Mouse (Mus musculus) stomach, postnatal 0 days (tissue): ENCODE data around the gene Kif28. TPM values are rescaled to one million over a fixed set of nuclear protein-coding genes. Genes with fewer than 3 reads are reported as not detected.

ENCODE experiments used
- ATAC-seq: fragments of 200-750 bp; cut with Nextera tagmentation; 2 replicates; pipeline ENCODE4 v1.8.0; 2017; ENCODE audit not compliant: low FRiP score, low TSS enrichment
- DNase-seq: peaks from one replicate; pipeline ENCODE4 v3.0.0-alpha.2; 2016; ENCODE audit warnings: low spot score
- H3K27ac ChIP-seq: fragments of 300-500 bp; sonication (generic); replicated peaks from 2 replicates; pipeline ENCODE4 v1.5.1; 2014; ENCODE audit warnings: mild to moderate bottlenecking, control low read depth
- H3K27me3 ChIP-seq: fragments of 300-500 bp; sonication (generic); 2 replicates; pipeline ENCODE4 v1.6.1; 2014; ENCODE audit warnings: low read length; ENCODE audit not compliant: control insufficient read depth, insufficient read depth
- H3K36me3 ChIP-seq: fragments of 300-500 bp; sonication (generic); 2 replicates; pipeline ENCODE4 v1.6.1; 2014; ENCODE audit warnings: low read length, mixed read lengths; ENCODE audit not compliant: control insufficient read depth, insufficient read depth
- H3K4me1 ChIP-seq: fragments of 300-500 bp; sonication (generic); replicated peaks from 2 replicates; pipeline ENCODE4 v1.6.1; 2014; ENCODE audit warnings: antibody characterized with exemption; ENCODE audit not compliant: control insufficient read depth, insufficient read depth
- H3K4me2 ChIP-seq: fragments of 300-500 bp; sonication (generic); replicated peaks from 2 replicates; pipeline ENCODE4 v1.6.1; 2014; ENCODE audit warnings: low read depth, mild to moderate bottlenecking, control low read depth, moderate library complexity
- H3K4me3 ChIP-seq: fragments of 300-500 bp; sonication (generic); 2 replicates; pipeline ENCODE4 v1.5.1; 2014; ENCODE audit warnings: low read depth, low read length, control low read depth
- H3K9ac ChIP-seq: fragments of 300-500 bp; sonication (generic); 2 replicates; pipeline ENCODE4 v1.6.1; 2014; ENCODE audit warnings: mild to moderate bottlenecking, low read length, control low read depth, mixed read lengths
- H3K9me3 ChIP-seq: fragments of 300-500 bp; sonication (generic); 2 replicates; pipeline ENCODE4 v1.6.1; 2016; ENCODE audit warnings: low read length; ENCODE audit not compliant: control insufficient read depth
- CTCF ChIP-seq: IDR thresholded peaks from 2 replicates; pipeline ENCODE4 v1.5.1; 2016; ENCODE audit warnings: antibody characterized with exemption, low read depth, mild to moderate bottlenecking, moderate library complexity
- EP300 ChIP-seq: optimal IDR thresholded peaks from 2 replicates; pipeline ENCODE3; 2016; ENCODE audit warnings: antibody characterized with exemption
- WGBS: fragments of 180-500 bp; shearing (Covaris S2); extraction: QIAGEN DNeasy Blood & Tissue Kit; methylation state at CpG from one replicate; pipeline ENCODE4 v1.1.7; 2014; 5-methylcytosine and 5-hydroxymethylcytosine counted together
- polyA plus RNA-seq: library from polyadenylated mRNA; unstranded; fragments of >200 nt; fragmentation: Nextera tagmentation; extraction: Ambion mirVana; gene quantifications from 2 replicates; pipeline ENCODE4 v1.2.1, GENCODE M21; 2015

Gene Kif28
- polyA plus RNA-seq, 1 experiment from 2014 or later = not detected

DNA sequence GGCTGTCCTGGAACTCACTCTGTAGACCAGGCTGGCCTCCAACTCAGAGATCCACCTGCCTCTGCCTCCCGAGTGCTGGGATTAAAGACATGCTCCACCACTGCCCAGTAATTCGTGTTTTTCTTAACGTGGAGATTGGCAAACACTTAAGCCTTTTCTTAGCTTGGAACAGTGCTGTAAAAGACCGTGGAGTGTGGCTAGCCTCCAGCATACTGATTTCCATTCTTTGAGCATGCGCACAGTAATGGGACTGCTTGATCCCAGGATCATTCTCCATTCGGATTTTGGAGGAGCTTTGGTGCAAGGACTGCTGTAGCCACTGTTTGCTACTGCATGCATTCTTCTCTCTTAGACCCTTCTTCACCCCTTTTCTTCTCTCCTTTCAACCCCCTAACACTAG, 55.6 kb downstream of the Kif28 start:
- H3K9me3 ChIP-seq = no peaks in the 10 kb centered on the region
- H3K27ac ChIP-seq = no peak overlapping the region
- no peak overlapping the region for H3K4me3 ChIP-seq
- ATAC-seq (no peak), DNase-seq (no peak)
- TF ChIP-seq CTCF (no peak), EP300 (no peak)
- H3K27me3 ChIP-seq = no peaks in the 10 kb centered on the region
- H3K36me3 ChIP-seq = peaks cover 6% of the 10 kb centered on the region; the same call in 1 of the 2 replicates
- 71% methylated on average over 6 of the region's 6 CpGs for WGBS
- H3K4me1 ChIP-seq = no peaks in the 10 kb centered on the region
- no peak overlapping the region for H3K4me2 ChIP-seq
- no peak overlapping the region for H3K9ac ChIP-seq

DNA sequence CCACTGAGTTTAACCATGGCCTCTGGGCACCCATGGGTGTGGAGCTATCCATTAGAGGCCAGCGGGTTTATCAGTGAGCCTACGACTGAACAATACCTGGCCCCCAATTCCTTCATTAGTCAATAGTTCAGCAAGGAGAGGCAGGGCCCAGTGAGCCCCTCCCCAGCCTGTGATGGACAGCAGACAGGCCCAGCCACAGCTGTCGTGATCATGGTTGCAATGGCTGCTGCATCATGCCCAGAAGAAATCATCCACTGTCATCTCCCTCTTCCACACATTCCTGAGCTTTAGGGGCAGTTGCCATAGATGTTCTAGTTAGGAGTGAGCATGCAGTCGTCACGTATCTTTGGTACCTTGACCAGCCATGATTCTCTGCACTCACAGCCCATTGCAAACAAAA, 56.2 kb downstream of the Kif28 start:
- H3K27ac ChIP-seq = no peak overlapping the region
- H3K27me3 ChIP-seq = no peaks in the 10 kb centered on the region
- no peak for ATAC-seq
- H3K4me1 ChIP-seq = no peaks in the 10 kb centered on the region
- peaks cover 6% of the 10 kb centered on the region; the same call in 1 of the 2 replicates for H3K36me3 ChIP-seq
- DNase-seq = no peak
- H3K9me3 ChIP-seq = no peaks in the 10 kb centered on the region
- H3K9ac ChIP-seq = no peak overlapping the region
- no peak overlapping the region for H3K4me3 ChIP-seq
- H3K4me2 ChIP-seq = no peak overlapping the region
- 69% methylated on average over 5 of the region's 5 CpGs for WGBS
- TF ChIP-seq CTCF (no peak), EP300 (no peak)

DNA sequence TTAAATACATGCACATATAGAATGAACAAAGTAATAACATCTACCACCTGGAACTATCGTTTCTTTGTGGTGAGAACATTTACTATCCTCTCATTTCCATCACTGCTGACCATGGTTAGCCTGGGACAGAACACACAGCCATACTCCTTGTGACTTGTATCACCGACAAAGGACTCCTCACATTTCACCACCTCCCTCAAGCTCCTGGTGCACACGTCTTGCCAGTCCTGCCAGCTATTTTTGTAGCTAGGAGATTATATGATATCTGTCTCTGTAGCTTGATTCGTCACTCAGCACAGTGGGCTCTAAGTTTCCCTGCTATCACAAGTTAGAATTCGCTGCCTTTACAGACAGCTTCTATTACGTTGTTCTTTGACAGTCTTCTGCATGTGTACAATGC, 56.7 kb downstream of the Kif28 start:
- Histone ChIP-seq H3K4me3 (no peak overlapping the region), H3K9me3 (no peaks in the 10 kb centered on the region), H3K9ac (no peak overlapping the region), H3K36me3 (peaks cover 6% of the 10 kb centered on the region; the same call in 1 of the 2 replicates), H3K4me2 (no peak overlapping the region), H3K27me3 (no peaks in the 10 kb centered on the region), H3K4me1 (no peaks in the 10 kb centered on the region), H3K27ac (no peak overlapping the region)
- WGBS = 83% methylated on average over 6 of the region's 6 CpGs
- TF ChIP-seq EP300 = no peak
- TF ChIP-seq CTCF = no peak
- DNase-seq (no peak), ATAC-seq (no peak)

DNA sequence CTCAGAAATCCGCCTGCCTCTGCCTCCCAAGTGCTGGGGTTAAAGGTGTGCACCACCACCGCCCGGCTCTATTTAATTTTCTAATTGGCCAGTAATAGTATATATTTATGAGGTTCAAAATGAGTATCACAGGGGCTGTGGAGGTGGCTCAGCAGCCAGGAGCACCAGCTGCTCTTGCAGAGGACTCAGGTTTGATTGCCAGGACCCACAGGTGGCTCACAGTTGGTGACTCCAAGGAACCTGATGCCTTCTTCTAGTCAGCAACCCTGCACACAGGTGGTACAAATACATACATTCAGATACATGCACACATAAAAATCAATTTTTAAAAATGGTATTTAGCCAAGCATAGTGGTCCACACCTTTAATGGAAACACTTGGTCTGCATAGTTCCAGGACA, 57.1 kb downstream of the Kif28 start:
- Histone ChIP-seq H3K4me3 (no peak overlapping the region), H3K27me3 (no peaks in the 10 kb centered on the region), H3K9me3 (no peaks in the 10 kb centered on the region), H3K4me1 (no peaks in the 10 kb centered on the region), H3K27ac (no peak overlapping the region), H3K36me3 (peaks cover 6% of the 10 kb centered on the region; the same call in 1 of the 2 replicates), H3K9ac (no peak overlapping the region), H3K4me2 (no peak overlapping the region)
- TF ChIP-seq EP300 (no peak), CTCF (no peak)
- ATAC-seq (no peak), DNase-seq (no peak)
- 85% methylated on average over 3 of the region's 3 CpGs for WGBS

DNA sequence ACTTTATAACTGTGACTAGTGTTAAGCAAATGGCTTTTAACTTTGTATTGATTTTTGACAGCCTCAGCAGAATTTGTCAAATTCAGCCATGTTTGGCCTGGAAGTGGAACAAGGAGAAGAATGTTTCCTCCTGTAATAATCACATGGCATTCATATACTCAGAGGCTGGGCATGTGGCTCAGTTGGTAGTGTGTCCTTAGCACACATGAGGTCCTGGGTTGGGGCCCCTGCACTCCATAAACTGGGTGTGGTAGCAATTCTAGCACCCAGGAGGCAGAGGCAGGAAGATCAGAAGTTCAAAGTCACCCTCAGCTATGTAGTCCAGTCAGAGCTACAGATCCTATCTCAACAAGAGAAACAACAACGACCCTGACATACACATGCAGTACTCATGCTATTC, 57.8 kb downstream of the Kif28 start:
- H3K4me2 ChIP-seq = no peak overlapping the region
- 88% methylated on average over 1 of the region's 1 CpGs for WGBS
- no peak for DNase-seq
- no peak overlapping the region for H3K4me3 ChIP-seq
- H3K9ac ChIP-seq = no peak overlapping the region
- H3K4me1 ChIP-seq = no peaks in the 10 kb centered on the region
- no peaks in the 10 kb centered on the region for H3K27me3 ChIP-seq
- H3K9me3 ChIP-seq = no peaks in the 10 kb centered on the region
- no peak for TF ChIP-seq EP300
- no peak for TF ChIP-seq CTCF
- no peak overlapping the region for H3K27ac ChIP-seq
- ATAC-seq = no peak
- H3K36me3 ChIP-seq = peaks cover 6% of the 10 kb centered on the region; the same call in 1 of the 2 replicates

DNA sequence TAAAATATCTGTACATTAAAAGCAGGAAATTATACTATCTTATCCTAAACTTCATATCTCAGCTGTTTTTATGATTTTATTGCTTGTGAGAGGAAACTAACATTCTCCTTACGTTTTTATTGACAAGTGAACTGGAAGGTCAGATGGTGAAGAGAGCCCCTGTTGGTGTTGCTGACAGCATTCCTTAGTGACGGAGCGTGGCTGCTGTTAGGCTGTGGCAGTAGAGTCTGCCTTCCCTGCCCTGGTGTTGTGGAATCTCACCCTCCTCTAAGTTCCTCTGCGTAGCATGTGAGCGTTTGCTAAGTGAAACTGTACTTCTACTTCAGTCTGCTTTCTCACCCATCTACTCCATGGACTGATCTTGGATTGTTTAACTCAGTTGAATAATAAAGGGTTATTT, 58.3 kb downstream of the Kif28 start:
- H3K9me3 ChIP-seq = no peaks in the 10 kb centered on the region
- no peak overlapping the region for H3K9ac ChIP-seq
- H3K4me2 ChIP-seq = no peak overlapping the region
- no peaks in the 10 kb centered on the region for H3K27me3 ChIP-seq
- H3K36me3 ChIP-seq = peaks cover 6% of the 10 kb centered on the region; the same call in 1 of the 2 replicates
- ATAC-seq (no peak), DNase-seq (no peak)
- H3K27ac ChIP-seq = no peak overlapping the region
- 81% methylated on average over 5 of the region's 5 CpGs for WGBS
- no peak for TF ChIP-seq CTCF
- no peak for TF ChIP-seq EP300
- H3K4me3 ChIP-seq = no peak overlapping the region
- no peaks in the 10 kb centered on the region for H3K4me1 ChIP-seq
